Mouse (Mus musculus): ENCODE data around the gene 5530400C23Rik. TPM values are rescaled to one million over a fixed set of nuclear protein-coding genes. Genes with fewer than 3 reads are reported as not detected.
"Not testable (repeated sequence)": the region's sequence is repeated elsewhere in the genome, so short reads cannot be mapped to it uniquely, and the experiment has no call there.

Gene 5530400C23Rik
- total RNA-seq (2021), result not detected
- long read RNA-seq, experiment 1, result 0 reads
- long read RNA-seq, experiment 2, result 0 reads

DNA sequence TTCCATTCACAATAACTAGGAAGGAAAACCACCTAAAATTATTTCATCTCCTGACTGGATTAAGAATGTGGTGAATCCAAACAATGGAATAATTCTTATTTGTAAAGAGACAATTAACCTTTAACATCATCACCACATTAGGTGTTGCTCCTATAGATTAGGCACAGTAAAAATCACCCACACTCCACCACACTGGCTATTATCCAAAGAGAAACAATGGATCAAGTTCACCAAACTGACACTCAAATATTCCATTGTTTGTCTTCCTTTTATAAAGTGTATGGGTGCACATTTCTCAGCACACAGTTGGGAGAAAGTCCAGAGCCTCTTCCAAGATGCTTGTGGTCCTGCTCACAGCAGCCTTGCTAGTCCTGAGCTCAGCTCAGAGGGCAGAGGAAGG, at the start of gene 5530400C23Rik:
Gene 5530400C23Rik (plus strand): TSS at position 301 of the 400 bp plus-strand sequence.
- DNase-seq; intact Hi-C loops (cut with DNase I): not testable (repeated sequence)

- DNase-seq, result no peak
- intact Hi-C loops (cut with DNase I), result no loop called here
Measured at GRCm38 (mm10) chr6:133305952-133306715, 14.1 kb downstream of the 5530400C23Rik start.

- intact Hi-C loops (cut with DNase I); DNase-seq: not testable (repeated sequence)
Measured at GRCm38 (mm10) chr6:133313896-133314295, 21.9 kb downstream of the 5530400C23Rik start.

DNA sequence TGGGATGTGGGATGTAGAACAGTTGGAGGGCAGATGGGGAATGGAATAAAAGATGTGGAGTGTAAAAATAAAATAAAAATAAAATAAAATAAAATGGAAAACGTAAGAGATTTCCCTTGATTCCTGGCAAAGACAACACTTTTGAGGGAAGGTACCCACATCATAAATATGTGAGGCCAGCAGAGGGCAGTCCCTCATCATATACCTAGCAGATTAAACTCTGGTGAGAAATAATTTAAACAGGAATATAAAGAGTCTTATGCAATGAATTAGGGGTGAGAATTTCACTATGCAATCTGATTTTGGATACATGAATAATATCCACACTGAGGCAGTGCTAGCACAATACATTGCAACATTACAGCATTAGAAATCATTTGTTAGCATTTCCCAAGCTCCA, 46.5 kb downstream of the 5530400C23Rik start:
- intact Hi-C loops (cut with DNase I), result no loop called here
- DNase-seq, result no peak

DNA sequence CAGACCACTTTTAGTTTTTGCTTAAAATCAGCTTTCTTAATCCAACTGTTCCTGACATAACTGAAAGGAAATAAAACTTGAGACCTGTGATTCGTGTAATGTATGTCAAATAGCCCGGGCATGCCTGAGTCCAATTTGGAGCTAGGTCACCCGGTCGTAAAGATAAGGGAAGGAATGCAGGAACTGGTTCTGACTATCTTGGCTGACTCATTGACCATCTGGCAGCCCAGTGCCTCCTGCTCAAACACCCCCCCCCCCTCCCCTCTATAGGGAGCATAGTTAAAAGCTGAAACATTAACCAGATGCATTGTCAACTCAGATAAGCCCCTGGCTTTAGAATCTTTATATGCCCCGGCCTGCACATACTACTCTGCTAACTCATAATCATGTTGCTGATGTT, 49.7 kb downstream of the 5530400C23Rik start:
- intact Hi-C loops (cut with DNase I), result not testable (repeated sequence)
- peak in 1 of 2 experiments; percentile 4 for DNase-seq

Other genes starting within 250 kb of the 5530400C23Rik start
- not detected for gene Tas2r140, start 236.4 kb upstream of the 5530400C23Rik start, total RNA-seq (2021)
- 10 to 100 TPM; 65.5 to 73.3 TPM for gene Smim10l1, start 187.3 kb upstream of the 5530400C23Rik start, total RNA-seq (2021)